Mouse (Mus musculus) C2C12 (cell line): ENCODE data around the gene Mbd3.

Source experiments
- CEBPB ChIP-seq: IDR thresholded peaks from one replicate; pipeline ENCODE4 v1.6.1; 2011; ENCODE audit warnings: low read depth, mild to moderate bottlenecking, control low read depth, moderate library complexity
- CTCF ChIP-seq: IDR thresholded peaks from one replicate; pipeline ENCODE4 v1.5.1; 2011; ENCODE audit not compliant: control insufficient read depth, insufficient read depth, insufficient read length
- MAX ChIP-seq: IDR thresholded peaks from one replicate; pipeline ENCODE4 v1.6.1; 2011; ENCODE audit warnings: mild to moderate bottlenecking, control low read depth
- MYOD1 ChIP-seq: IDR thresholded peaks from one replicate; pipeline ENCODE4 v1.6.1; 2011; ENCODE audit warnings: low read depth; ENCODE audit not compliant: control insufficient read depth, insufficient read length
- MYOG ChIP-seq: IDR thresholded peaks from one replicate; pipeline ENCODE4 v1.6.1; 2011; ENCODE audit not compliant: control insufficient read depth, insufficient read length; ENCODE audit errors: extremely low read depth
- USF1 ChIP-seq: IDR thresholded peaks from one replicate; pipeline ENCODE4 v1.6.1; 2011; ENCODE audit warnings: low read depth, mild to moderate bottlenecking, control low read depth, moderate library complexity

DNA sequence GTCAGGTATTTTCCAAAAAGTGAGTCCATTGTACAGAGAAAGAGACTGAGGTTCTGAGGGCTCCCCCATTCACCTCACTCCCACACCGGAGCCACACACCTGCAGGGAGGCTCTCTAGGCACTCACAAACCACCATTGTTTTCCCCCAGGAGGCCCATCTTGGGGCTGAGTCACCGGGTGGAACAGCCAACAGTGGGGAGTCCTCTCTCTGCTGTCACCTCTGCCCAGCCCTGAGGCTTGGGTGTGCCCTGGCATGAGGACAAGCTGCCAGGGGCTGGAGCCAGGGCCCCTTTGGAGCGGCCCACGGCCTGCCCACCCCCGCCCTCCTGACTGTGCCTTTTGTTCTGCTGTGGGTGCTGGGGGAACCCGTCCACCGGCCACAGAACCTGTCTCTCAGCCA, 36.4 kb upstream of the Mbd3 start:
- TF ChIP-seq CTCF: no peak
- TF ChIP-seq USF1: no peak
- no peak for TF ChIP-seq MAX
- no peak for TF ChIP-seq CEBPB
- TF ChIP-seq MYOD1: no peak
- no peak for TF ChIP-seq MYOG
